Mouse (Mus musculus) kidney, postnatal 0 days (tissue): ENCODE measurements around the gene Ube2v1. TPM values are rescaled to one million over a fixed set of nuclear protein-coding genes. Genes with fewer than 3 reads are reported as not detected.
A peak's percentile ranks its signal among the peaks of the same experiment; 100 is the strongest.

Source experiments
- ATAC-seq: fragments of 200-750 bp; cut with Nextera tagmentation; replicated peaks from 2 replicates; pipeline ENCODE4 v1.8.0; 2017; ENCODE audit warnings: low read depth, moderate number of reproducible peaks, moderate TSS enrichment, moderate library complexity; ENCODE audit not compliant: low FRiP score
- DNase-seq: peaks from one replicate; pipeline ENCODE4 v3.0.0-alpha.2; 2016; ENCODE audit warnings: low spot score
- H3K27ac ChIP-seq: fragments of 300-500 bp; sonication (generic); 2 replicates; pipeline ENCODE4 v1.5.1; 2014; ENCODE audit warnings: mild to moderate bottlenecking
- H3K27me3 ChIP-seq: fragments of 300-500 bp; sonication (generic); 2 replicates; pipeline ENCODE4 v1.6.1; 2014; ENCODE audit warnings: low read length, mixed read lengths; ENCODE audit not compliant: insufficient read depth
- H3K36me3 ChIP-seq: fragments of 300-500 bp; sonication (generic); 2 replicates; pipeline ENCODE4 v1.6.1; 2014; ENCODE audit warnings: low read length, mixed read lengths; ENCODE audit not compliant: insufficient read depth
- H3K4me1 ChIP-seq: fragments of 300-500 bp; sonication (generic); replicated peaks from 2 replicates; pipeline ENCODE4 v1.6.1; 2014; ENCODE audit warnings: antibody characterized with exemption, low read length, mixed read lengths; ENCODE audit not compliant: insufficient read depth
- H3K4me2 ChIP-seq: fragments of 300-500 bp; sonication (generic); 2 replicates; pipeline ENCODE4 v1.6.1; 2014; ENCODE audit warnings: mild to moderate bottlenecking, low read length, moderate library complexity, mixed read lengths
- H3K4me3 ChIP-seq: fragments of 300-500 bp; sonication (generic); replicated peaks from 2 replicates; pipeline ENCODE4 v1.5.1; 2014; ENCODE audit warnings: low read depth, low read length
- H3K9ac ChIP-seq: fragments of 300-500 bp; sonication (generic); 2 replicates; pipeline ENCODE4 v1.6.1; 2014; ENCODE audit warnings: low read depth, low read length
- H3K9me3 ChIP-seq: fragments of 300-500 bp; sonication (generic); replicated peaks from 2 replicates; pipeline ENCODE4 v1.6.1; 2016; ENCODE audit warnings: low read length, inconsistent platforms, mixed read lengths
- CTCF ChIP-seq: IDR thresholded peaks from 2 replicates; pipeline ENCODE4 v1.5.1; 2016; ENCODE audit warnings: antibody characterized with exemption, low read depth, mild to moderate bottlenecking, moderate library complexity
- WGBS: fragments of 180-500 bp; shearing (Covaris S2); extraction: QIAGEN DNeasy Blood & Tissue Kit; methylation state at CpG from one replicate; pipeline ENCODE4 v1.1.7; 2014; 5-methylcytosine and 5-hydroxymethylcytosine counted together
- polyA plus RNA-seq: library from polyadenylated mRNA; unstranded; fragments of >200 nt; fragmentation: Nextera tagmentation; extraction: Ambion mirVana; gene quantifications from 2 replicates; pipeline ENCODE4 v1.2.1, GENCODE M21; 2015

Ube2v1 gene
- polyA plus RNA-seq, 1 experiment from 2014 or later = 256 TPM

- DNase-seq = no peak
- ATAC-seq = peak; percentile 60
- Histone ChIP-seq H3K9ac (no peak overlapping the region), H3K9me3 (no peaks in the 10 kb centered on the region), H3K4me2 (no peak overlapping the region), H3K36me3 (no peaks in the 10 kb centered on the region), H3K4me1 (no peaks in the 10 kb centered on the region), H3K27ac (0 out of 2 replicates have a peak overlapping the region, but pooled peaks have one; percentile 19), H3K27me3 (no peaks in the 10 kb centered on the region), H3K4me3 (no peak overlapping the region)
- TF ChIP-seq CTCF = no peak
- 72% methylated on average over 5 of the region's 5 CpGs for WGBS
These were observed 39.3 kb upstream of the Ube2v1 start for GRCm38 (mm10) chr2:167671101-167671633.

- no peaks in the 10 kb centered on the region for H3K27me3 ChIP-seq
- H3K4me2 ChIP-seq = no peak overlapping the region
- H3K4me1 ChIP-seq = no peaks in the 10 kb centered on the region
- no peak overlapping the region for H3K4me3 ChIP-seq
- no peak overlapping the region for H3K9ac ChIP-seq
- no peak overlapping the region for H3K27ac ChIP-seq
- no peak for DNase-seq
- no peak for TF ChIP-seq CTCF
- H3K9me3 ChIP-seq = no peaks in the 10 kb centered on the region
- H3K36me3 ChIP-seq = no peaks in the 10 kb centered on the region
- no peak for ATAC-seq
- 64% methylated on average over 4 of the region's 4 CpGs for WGBS
These were observed 37.5 kb upstream of the Ube2v1 start for GRCm38 (mm10) chr2:167669398-167669797.

- H3K36me3 ChIP-seq = no peaks in the 10 kb centered on the region
- no peak overlapping the region for H3K4me2 ChIP-seq
- peak overlapping the region; percentile 54; the same call in 1 of the 2 replicates for H3K27ac ChIP-seq
- no peak for TF ChIP-seq CTCF
- H3K9me3 ChIP-seq = no peaks in the 10 kb centered on the region
- ATAC-seq = peak; percentile 19; the same call in 1 of the 2 replicates
- WGBS = 65% methylated on average over 5 of the region's 5 CpGs
- H3K4me3 ChIP-seq = no peak overlapping the region
- no peaks in the 10 kb centered on the region for H3K4me1 ChIP-seq
- no peak overlapping the region for H3K9ac ChIP-seq
- DNase-seq = no peak
- no peaks in the 10 kb centered on the region for H3K27me3 ChIP-seq
These were observed 36.5 kb upstream of the Ube2v1 start for GRCm38 (mm10) chr2:167668426-167668825.

- no peak overlapping the region for H3K9ac ChIP-seq
- TF ChIP-seq CTCF = no peak
- WGBS = 72% methylated on average over 18 of the region's 18 CpGs
- no peaks in the 10 kb centered on the region for H3K36me3 ChIP-seq
- no peak for DNase-seq
- no peaks in the 10 kb centered on the region for H3K27me3 ChIP-seq
- no peak overlapping the region for H3K4me3 ChIP-seq
- peak; percentile 70 for ATAC-seq
- H3K4me2 ChIP-seq = no peak overlapping the region
- no peaks in the 10 kb centered on the region for H3K9me3 ChIP-seq
- 0 out of 2 replicates have a peak overlapping the region, but pooled peaks have one; percentile 32 for H3K27ac ChIP-seq
- no peaks in the 10 kb centered on the region for H3K4me1 ChIP-seq
These were observed 34.2 kb upstream of the Ube2v1 start for GRCm38 (mm10) chr2:167665972-167666713.

GRCm38 (mm10) chr2:167662713-167663112 is 30.8 kb upstream of the Ube2v1 start:
- Histone ChIP-seq H3K36me3 (no peaks in the 10 kb centered on the region), H3K9me3 (no peaks in the 10 kb centered on the region), H3K4me3 (no peak overlapping the region), H3K9ac (no peak overlapping the region), H3K27me3 (no peaks in the 10 kb centered on the region), H3K4me2 (peak overlapping the region; percentile 78; the same call in 1 of the 2 replicates), H3K27ac (no peak overlapping the region), H3K4me1 (peaks cover 16% of the 10 kb centered on the region)
- WGBS = 49% methylated on average over 6 of the region's 6 CpGs
- no peak for ATAC-seq
- no peak for TF ChIP-seq CTCF
- DNase-seq = no peak

GRCm38 (mm10) chr2:167661270-167662203 is 29.6 kb upstream of the Ube2v1 start, which contains the start of gene Gm20431:
TSS of gene Gm20431 (minus strand) at chr2:167661496.
- peak within 1 kb of the TSS; percentile 68 for H3K27ac ChIP-seq
- ATAC-seq = peak; percentile 89
- peaks cover 22% of the 10 kb centered on the region for H3K4me1 ChIP-seq
- H3K4me2 ChIP-seq = peak within 1 kb of the TSS; percentile 78
- DNase-seq = peak; percentile 98
- H3K36me3 ChIP-seq = no peaks in the 10 kb centered on the region
- WGBS = under 1% methylated on average over 105 of the region's 110 CpGs
- H3K9ac ChIP-seq = peak within 1 kb of the TSS; percentile 92
- H3K9me3 ChIP-seq = no peaks in the 10 kb centered on the region
- TF ChIP-seq CTCF = no peak
- peak within 1 kb of the TSS; percentile 89 for H3K4me3 ChIP-seq
- no peaks in the 10 kb centered on the region for H3K27me3 ChIP-seq
